Mouse (Mus musculus) heart, postnatal 0 days (tissue): Measurements from ENCODE around the gene Taf10. TPM values are rescaled to one million over a fixed set of nuclear protein-coding genes. Genes with fewer than 3 reads are reported as not detected.
A peak's percentile ranks its signal among the peaks of the same experiment; 100 is the strongest.
"Not testable (repeated sequence)": the region's sequence is repeated elsewhere in the genome, so short reads cannot be mapped to it uniquely, and the experiment has no call there.

Source experiments
- ATAC-seq: fragments of 200-750 bp; cut with Nextera tagmentation; 2 replicates; pipeline ENCODE4 v1.8.0; 2017; ENCODE audit warnings: low read depth, moderate number of reproducible peaks, moderate library complexity; ENCODE audit not compliant: insufficient read depth
- DNase-seq: peaks from one replicate; pipeline ENCODE4 v3.0.0-alpha.2; 2016; ENCODE audit warnings: low spot score
- H3K27ac ChIP-seq: fragments of 300-500 bp; sonication (generic); 2 replicates; pipeline ENCODE4 v1.5.1; 2014; ENCODE audit warnings: low read depth, mild to moderate bottlenecking
- H3K27me3 ChIP-seq: fragments of 300-500 bp; sonication (generic); 2 replicates; pipeline ENCODE4 v1.6.1; 2014; ENCODE audit warnings: low read length, mixed read lengths; ENCODE audit not compliant: control insufficient read depth, insufficient read depth
- H3K36me3 ChIP-seq: fragments of 300-500 bp; sonication (generic); replicated peaks from 2 replicates; pipeline ENCODE4 v1.6.1; 2014; ENCODE audit warnings: low read length, mixed read lengths; ENCODE audit not compliant: control insufficient read depth, insufficient read depth
- H3K4me1 ChIP-seq: fragments of 300-500 bp; sonication (generic); 2 replicates; pipeline ENCODE4 v1.6.1; 2014; ENCODE audit warnings: antibody characterized with exemption; ENCODE audit not compliant: control insufficient read depth, insufficient read depth
- H3K4me2 ChIP-seq: fragments of 300-500 bp; sonication (generic); 2 replicates; pipeline ENCODE4 v1.6.1; 2014; ENCODE audit warnings: low read depth, mild to moderate bottlenecking, low read length, moderate library complexity
- H3K4me3 ChIP-seq: fragments of 300-500 bp; sonication (generic); 2 replicates; pipeline ENCODE4 v1.5.1; 2014; ENCODE audit warnings: low read depth, low read length
- H3K9ac ChIP-seq: fragments of 300-500 bp; sonication (generic); replicated peaks from 2 replicates; pipeline ENCODE4 v1.6.1; 2014; ENCODE audit warnings: low read depth, low read length, mixed read lengths
- H3K9me3 ChIP-seq: fragments of 300-500 bp; sonication (generic); replicated peaks from 2 replicates; pipeline ENCODE4 v1.6.1; 2016; ENCODE audit warnings: low read length; ENCODE audit not compliant: control insufficient read depth
- CTCF ChIP-seq: IDR thresholded peaks from 2 replicates; pipeline ENCODE4 v1.5.1; 2016; ENCODE audit warnings: antibody characterized with exemption, control low read depth, low read depth
- EP300 ChIP-seq: IDR thresholded peaks from 2 replicates; pipeline ENCODE4 v1.6.1; 2016; ENCODE audit warnings: antibody characterized with exemption, low read depth
- WGBS: fragments of 180-500 bp; shearing (Covaris S2); extraction: QIAGEN DNeasy Blood & Tissue Kit; methylation state at CpG from one replicate; pipeline ENCODE4 v1.1.7; 2014; 5-methylcytosine and 5-hydroxymethylcytosine counted together
- polyA plus RNA-seq: library from polyadenylated mRNA; unstranded; fragments of >200 nt; fragmentation: Nextera tagmentation; extraction: Ambion mirVana; gene quantifications from 2 replicates; pipeline ENCODE4 v1.2.1, GENCODE M21; 2015
- total RNA-seq: library from RNA; depleted of rRNA; stranded (reverse); fragments of >200 nt; gene quantifications from 2 replicates; pipeline ENCODE4 v1.2.3, GENCODE M21; 2014; ENCODE audit warnings: low replicate concordance

Gene Taf10
- total and polyA plus RNA-seq, 2 experiments from 2014 or later: 80.1 to 108 TPM

DNA sequence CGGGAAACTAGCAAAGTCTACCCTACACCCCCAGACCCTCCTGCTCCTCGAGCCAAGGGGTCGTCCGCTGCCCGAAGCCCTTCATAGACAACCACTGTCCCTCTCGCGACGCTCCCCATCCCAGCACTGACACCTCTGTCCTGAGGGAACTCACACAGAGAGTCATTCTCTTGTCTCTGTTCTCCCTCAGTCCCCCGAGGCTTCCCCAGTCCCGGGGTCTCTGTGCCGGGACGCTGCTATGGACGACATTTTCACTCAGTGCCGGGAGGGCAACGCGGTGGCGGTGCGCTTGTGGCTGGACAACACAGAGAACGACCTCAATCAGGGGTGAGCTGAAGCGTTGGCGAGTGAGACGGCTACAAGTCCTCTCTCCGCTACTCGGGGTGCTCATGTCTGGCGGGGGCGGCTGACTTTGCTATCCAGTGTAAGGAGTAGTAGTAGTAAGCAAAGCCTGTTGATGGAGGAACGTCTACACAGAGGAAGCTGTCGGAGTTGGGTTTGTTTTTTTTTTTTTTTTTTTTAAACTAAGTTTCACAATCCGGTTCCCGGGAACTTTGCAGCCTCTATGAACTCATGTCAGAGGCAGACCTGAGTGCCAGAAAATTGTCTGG, 7.1 kb downstream of the Taf10 start, which contains the start of gene Rrp8:
Gene Rrp8, minus strand, starts transcription at position 475 of the 611 bp plus-strand sequence.
- peak within 1 kb of the TSS; percentile 91 for H3K27ac ChIP-seq
- H3K4me2 ChIP-seq: peak within 1 kb of the TSS; percentile 97
- TF ChIP-seq EP300: no peak
- no peak for TF ChIP-seq CTCF
- H3K27me3 ChIP-seq: no peaks in the 10 kb centered on the region
- H3K36me3 ChIP-seq: peaks cover 55% of the 10 kb centered on the region
- H3K9ac ChIP-seq: peak within 1 kb of the TSS; percentile 93
- H3K4me1 ChIP-seq: peaks cover 24% of the 10 kb centered on the region
- peak within 1 kb of the TSS; percentile 73 for H3K4me3 ChIP-seq
- no peaks in the 10 kb centered on the region for H3K9me3 ChIP-seq
- WGBS: 0% methylated on average over 30 of the region's 30 CpGs
- DNase-seq (peak; percentile 31), ATAC-seq (no peak; the same call in 1 of the 2 replicates)

- Histone ChIP-seq H3K36me3 (peaks cover 55% of the 10 kb centered on the region), H3K4me2 (peak within 1 kb of the TSS; percentile 97), H3K4me3 (peak within 1 kb of the TSS; percentile 73), H3K9ac (peak within 1 kb of the TSS; percentile 93), H3K9me3 (no peaks in the 10 kb centered on the region), H3K27ac (peak within 1 kb of the TSS; percentile 91), H3K27me3 (no peaks in the 10 kb centered on the region), H3K4me1 (peaks cover 24% of the 10 kb centered on the region)
- DNase-seq: peak; percentile 95
- ATAC-seq: peak; percentile 95
- TF ChIP-seq EP300 (no peak), CTCF (no peak)
- under 1% methylated on average over 46 of the region's 62 CpGs for WGBS
These were observed 7.8 kb downstream of the Taf10 start, which contains the start of gene Ilk for GRCm38 (mm10) chr7:105736264-105736901. Gene Ilk, plus strand, starts transcription at chr7:105736592.

DNA sequence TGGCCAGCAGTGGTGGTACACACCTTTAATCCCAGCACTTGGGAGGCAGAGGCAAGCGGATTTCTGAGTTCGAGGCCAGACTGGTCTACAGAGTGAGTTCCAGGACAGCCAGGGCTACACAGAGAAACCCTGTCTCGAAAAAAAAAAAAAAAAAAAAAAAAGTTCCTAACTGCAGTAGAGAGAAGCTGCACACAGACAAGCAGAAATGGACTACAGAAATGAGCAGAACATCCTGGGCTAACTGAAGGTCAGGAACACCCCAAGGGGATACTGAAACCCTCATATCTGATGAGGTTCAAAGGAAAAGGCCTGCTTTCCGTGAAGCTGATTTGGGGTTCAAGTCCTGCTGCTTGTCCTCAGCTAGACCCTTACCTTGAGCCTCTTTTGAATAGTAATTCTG, 8.7 kb downstream of the Taf10 start:
- DNase-seq, H3K27me3 ChIP-seq, H3K9me3 ChIP-seq, ATAC-seq: not testable (repeated sequence)
- Histone ChIP-seq H3K36me3 (peaks cover 55% of the 10 kb centered on the region), H3K9ac (peak overlapping the region; percentile 93), H3K27ac (peak overlapping the region; percentile 91), H3K4me1 (peaks cover 24% of the 10 kb centered on the region), H3K4me2 (peak overlapping the region; percentile 97), H3K4me3 (peak overlapping the region; percentile 73)
- WGBS: 31% methylated on average over 4 of the region's 4 CpGs

DNA sequence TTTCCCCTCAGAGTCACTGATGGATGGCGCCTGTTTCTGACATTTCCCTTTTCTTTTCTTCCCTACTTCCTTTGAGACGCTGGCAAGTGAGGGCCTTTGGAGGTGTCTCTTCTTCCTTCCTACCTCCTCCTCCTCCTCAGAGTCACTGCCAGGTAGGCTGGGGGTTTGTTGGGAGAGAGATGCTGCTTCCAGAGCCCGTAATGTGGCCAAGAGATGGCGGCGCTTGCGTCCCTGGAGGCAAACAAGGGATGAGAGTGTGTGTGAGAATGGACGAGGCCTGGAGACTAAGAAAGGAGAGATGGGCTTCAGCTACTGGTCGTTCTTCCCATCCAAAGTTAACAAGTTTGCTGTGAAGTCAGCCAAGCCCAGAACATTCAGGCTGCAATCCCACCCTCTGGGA, 9.3 kb downstream of the Taf10 start:
- Histone ChIP-seq H3K4me3 (no peak overlapping the region), H3K4me2 (no peak overlapping the region), H3K36me3 (peaks cover 52% of the 10 kb centered on the region), H3K9ac (0 out of 2 replicates have a peak overlapping the region, but pooled peaks have one; percentile 21), H3K27me3 (no peaks in the 10 kb centered on the region), H3K27ac (no peak overlapping the region), H3K4me1 (peaks cover 23% of the 10 kb centered on the region), H3K9me3 (no peaks in the 10 kb centered on the region)
- ATAC-seq (no peak), DNase-seq (no peak)
- 79% methylated on average over 8 of the region's 8 CpGs for WGBS
- TF ChIP-seq CTCF (no peak), EP300 (no peak)

- TF ChIP-seq EP300 (no peak), CTCF (no peak)
- Histone ChIP-seq H3K36me3 (peaks cover 52% of the 10 kb centered on the region), H3K9ac (no peak overlapping the region), H3K27me3 (no peaks in the 10 kb centered on the region), H3K4me2 (no peak overlapping the region), H3K27ac (no peak overlapping the region), H3K4me3 (no peak overlapping the region), H3K9me3 (no peaks in the 10 kb centered on the region), H3K4me1 (peaks cover 13% of the 10 kb centered on the region)
- 95% methylated on average over 11 of the region's 11 CpGs for WGBS
- ATAC-seq: no peak
- DNase-seq: no peak
These were observed 10.3 kb downstream of the Taf10 start for GRCm38 (mm10) chr7:105733836-105734235.
